Mouse (Mus musculus): Measurements from ENCODE around the gene Zc3h4.

DNA sequence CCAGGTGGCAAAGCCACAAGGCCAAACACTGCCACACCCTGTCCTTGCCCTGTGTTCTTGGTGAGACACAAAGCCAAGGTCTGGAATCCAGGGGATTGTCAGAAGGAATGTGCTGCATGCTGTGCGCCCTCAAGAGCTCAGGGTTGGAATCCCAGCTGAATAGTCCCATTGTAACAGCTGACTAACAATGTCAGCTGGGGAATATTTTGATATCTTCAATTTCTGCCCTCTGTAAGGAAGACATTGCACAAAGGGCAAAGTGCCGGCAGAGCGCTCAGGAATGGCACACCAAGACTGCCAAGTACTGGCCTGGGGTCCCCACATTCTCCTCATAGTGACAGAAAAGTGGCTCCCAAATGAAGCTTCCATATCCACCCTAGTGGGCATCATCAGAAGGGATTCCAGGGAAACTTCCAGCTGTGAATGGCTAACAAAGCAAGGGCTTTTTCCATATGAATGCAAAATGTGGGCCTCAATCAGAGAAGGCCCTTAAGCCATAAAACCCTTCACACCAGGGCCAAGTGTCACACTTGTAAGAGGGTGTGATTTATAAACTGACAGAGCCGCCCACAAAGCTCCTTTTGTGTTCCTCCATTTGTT is 35.7 kb upstream of the Zc3h4 start:
- TF ChIP-seq POLR2A (IDR thresholded peaks at IDR 0.05; ENCODE audit: borderline replicate concordance, control insufficient read depth, low read depth, low read length) = no peak
- TF ChIP-seq CTCF (IDR thresholded peaks at IDR 0.05; ENCODE audit: control insufficient read depth, insufficient read depth, low read length) = no peak
